Mouse (Mus musculus) MEL-GATA-1-ER (cell line): ENCODE data around the gene Acaca.
"Not testable (repeated sequence)": the region's sequence is repeated elsewhere in the genome, so short reads cannot be mapped to it uniquely, and the experiment has no call there.

Experiments
- DNase-seq: peaks from one replicate; pipeline ENCODE4 v3.0.0-alpha.2; 2012; ENCODE audit warnings: low read depth; ENCODE audit errors: extremely low read depth

The Acaca gene

DNA sequence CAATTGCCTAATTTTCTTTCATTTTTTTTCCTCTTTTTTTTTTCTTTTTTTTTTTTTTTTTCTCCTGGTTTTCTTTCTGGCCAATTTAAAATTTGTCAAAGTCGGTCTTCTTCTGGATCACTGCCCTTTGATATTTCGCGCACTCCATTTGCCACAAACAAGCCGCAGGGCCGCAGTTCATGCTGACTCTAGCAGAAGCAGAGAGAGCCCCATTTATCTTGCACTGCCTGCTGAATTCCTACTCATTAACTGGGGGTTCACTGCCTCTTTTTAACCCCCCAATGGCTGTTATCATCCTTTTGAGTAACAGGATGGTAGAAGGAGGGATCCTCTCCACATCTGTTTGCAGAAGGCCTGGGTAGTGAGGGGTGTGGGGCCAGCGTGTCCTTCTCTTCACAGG, 254.4 kb downstream of the Acaca start:
- DNase-seq: no peak

DNA sequence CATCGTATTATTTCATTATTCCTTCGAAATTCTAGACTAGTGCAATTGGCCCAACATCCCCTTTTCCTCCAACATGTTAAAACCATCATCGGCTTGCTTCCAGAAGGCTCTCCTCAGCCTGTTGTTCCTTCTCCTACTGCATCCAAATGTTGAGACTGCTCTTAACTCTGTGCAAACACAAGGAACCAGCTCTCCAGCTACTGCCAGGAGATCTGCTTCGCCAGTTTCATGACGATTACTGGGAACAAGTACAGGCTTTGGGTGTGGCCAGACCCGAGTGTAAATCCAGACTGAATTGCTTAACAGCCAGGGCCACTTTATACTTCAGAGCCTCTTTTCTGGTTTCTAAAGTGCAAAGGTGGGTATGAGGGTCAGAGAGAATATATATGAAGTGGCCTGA, 259.9 kb downstream of the Acaca start:
- DNase-seq: no peak

DNA sequence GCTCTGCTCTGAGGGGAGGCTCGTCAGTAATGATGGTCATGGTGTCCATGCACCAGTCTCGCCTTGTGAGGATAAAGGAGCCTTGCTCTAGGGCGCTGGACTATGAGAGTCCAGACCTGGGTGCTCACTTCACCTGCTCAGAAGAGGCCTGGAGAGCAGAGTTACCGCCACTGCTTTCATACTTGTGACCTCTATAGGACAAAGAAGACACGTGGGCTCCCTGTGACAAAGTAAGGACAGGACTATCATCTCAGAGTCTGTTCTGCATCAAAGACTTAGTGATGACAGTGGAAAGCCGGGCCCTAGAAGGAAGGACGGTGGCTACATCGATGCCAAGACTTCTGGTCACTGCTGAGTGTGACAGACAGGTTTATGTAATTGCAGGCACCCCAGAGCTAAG, 261.7 kb downstream of the Acaca start:
- no peak for DNase-seq

DNA sequence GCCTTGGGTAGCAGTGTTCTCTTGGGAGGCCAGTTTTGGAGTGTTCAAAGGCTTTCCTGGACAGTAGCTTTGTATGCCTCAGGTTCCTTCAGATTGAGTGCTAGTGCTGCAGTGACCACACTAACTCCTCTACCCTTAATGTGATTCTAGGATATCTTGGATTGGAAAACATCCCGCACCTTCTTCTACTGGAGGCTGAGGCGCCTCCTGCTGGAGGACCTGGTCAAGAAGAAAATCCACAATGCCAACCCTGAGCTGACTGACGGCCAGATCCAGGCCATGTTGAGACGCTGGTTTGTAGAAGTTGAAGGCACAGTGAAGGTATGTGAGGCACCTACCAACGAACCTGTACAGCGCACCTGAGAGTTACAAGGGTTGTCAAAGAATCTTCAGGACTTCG, 262.6 kb downstream of the Acaca start:
- not testable (repeated sequence) for DNase-seq

DNA sequence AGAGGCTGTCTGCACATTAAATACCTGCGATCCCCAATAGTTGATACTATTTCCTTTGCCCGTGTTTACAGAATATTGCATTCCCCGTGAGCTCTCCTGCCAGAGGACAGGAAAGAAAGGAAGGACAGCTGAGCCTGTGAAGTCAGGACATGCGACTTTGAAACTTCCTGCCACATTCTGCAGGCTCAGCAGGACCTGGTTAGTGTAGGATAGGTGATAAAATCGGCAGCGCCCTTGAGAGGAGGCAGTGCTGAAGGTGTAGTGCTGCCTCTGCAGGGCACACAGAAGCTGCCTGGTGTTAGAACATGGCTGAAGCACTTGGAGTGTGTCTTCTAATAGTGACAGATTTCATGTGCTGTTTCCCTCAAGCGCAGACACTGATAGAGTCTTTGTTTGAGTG, 264.1 kb downstream of the Acaca start:
- no peak for DNase-seq

DNA sequence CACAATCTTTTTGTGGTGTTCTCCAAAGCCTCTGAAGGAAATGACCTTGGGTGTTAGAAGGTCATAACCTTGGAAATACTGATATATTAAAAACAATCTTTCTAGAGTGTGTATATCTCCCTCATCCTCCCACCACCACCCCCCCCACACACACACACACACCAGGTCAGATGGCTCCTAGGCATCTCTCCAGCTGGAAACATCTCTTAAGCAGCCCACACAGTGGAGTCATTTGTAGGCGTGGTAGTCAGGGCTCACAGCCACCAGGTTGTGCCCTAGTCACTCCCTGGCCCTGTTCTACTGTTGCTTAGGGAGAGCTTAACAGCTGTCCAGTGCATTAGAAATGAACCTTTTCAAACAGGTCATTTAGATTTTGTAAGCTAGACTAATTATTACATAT, 265.5 kb downstream of the Acaca start:
- no peak for DNase-seq

DNA sequence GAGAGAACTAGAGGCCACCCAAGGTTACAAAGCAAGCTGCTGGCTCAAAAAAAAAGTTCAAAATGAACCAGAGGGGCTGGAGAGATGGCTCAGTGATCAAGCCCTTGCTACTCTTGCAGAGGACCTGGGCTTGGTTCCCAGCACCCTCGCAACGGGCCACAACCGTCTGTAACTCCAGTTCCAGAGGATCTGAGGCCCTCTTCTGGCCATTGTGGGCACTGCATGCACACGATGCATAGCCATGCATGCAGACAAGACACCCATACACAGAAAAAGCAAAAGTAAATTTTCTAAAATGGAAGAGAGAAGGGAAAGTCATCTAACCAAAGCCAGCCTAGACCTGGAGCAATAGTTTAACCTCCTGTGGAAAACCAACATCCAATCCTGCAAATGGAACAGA, 277.3 kb downstream of the Acaca start:
- no peak for DNase-seq

DNA sequence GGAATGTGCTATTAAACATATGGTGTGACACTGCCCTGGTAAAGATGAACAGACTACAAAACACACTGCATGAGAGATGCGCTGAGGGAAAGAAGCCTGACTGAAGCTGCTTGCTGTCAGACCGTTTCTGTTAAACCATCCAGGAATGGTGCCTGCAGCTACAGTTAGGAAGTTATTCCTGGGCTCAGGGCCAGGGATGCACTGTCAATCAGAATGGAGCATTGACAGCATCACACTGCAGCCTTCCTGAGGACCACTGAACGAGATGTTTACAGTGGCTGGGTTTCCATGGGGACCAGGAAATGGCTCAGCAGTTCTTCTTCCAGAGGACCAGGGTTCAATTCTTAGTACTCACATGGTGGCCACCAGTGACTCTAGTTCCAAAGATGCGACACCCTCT, 280.9 kb downstream of the Acaca start:
- DNase-seq: no peak

DNA sequence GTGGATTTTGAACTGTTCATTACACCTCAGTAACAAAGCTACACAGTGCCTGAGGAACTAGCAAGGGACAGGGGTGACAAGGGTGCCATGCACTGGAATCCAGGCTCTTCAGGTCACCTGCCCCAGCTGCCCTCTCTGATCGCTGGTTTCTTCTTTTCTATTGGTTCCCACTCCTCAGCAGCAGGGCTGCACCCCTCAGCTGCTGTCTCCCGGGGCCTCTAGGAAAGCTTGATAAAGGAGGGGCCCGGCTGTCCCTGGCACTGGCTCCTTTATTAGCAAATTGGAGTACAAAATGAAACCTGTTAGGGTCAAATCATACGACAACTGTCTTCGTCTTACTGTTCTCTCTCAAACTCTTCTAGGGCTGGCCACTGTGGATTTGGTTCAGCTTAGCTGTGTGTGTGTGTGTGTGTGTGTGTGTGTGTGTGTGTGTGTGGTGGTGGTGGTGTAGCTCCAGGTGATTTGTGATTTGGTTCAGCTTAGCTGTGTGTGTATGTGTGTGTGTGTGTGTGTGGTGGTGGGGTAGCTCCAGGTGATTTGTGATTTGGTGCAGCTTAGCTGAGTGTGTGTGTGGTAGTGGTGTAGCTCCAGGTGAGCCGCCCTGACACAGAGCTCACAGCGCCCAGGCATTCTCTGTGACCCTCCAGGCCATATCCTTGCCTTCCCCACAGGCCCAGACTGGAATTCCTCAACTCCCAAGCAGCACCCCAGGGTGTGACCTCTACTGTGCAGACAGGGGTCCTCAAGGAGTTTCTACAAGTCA, 281.6 kb downstream of the Acaca start:
- DNase-seq: no peak

DNA sequence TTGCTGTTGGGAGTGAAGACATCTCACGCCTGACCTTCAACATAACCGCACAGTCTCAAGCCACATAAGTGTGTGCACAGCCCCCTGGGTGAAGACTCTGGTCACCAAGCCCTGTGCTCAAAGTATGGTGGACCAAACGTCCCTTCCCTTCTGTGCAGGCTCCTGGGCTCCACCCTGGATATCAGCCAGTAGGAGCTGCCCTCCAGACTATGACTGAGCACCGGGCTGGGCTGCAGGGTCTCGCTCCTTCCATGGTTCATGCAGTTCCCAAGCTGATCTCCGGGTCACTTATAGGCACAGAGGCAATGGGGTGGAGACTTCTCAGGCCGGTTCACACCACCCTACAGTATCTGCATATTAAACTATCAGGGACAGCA, 282.2 kb downstream of the Acaca start:
- no peak for DNase-seq

DNA sequence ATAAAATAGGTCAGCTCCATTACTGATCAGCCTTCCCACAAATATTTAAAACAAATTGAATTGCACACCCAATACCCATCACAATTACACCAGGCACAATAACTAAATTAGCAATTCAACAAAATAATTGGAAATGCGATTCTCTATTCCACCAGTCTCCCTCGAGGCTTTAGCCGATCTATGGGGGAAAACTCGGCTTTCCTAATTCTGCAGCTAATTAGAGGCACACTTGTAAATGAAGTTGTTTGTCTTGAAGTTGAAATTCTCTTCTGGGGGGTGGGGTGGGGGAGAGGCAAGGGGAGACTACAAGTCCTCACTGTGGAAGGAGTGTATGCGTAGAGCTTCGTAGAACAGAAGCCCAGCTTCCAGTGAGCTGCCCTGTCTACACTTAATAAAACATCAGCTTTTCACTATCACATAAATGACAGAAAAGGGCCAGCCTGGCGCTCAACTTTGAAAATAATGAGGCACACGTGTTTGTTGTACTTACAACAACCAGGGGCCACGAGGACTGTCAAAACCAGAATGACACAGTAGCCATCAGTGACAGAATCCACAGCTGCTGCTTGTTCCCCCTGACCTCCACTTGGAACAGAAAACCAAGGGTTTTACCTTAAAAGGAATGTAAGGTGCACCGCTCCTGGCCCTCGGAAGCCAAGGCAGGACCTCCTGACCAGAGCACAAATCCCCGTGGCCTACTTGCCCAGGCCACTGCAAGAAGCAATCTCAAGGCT, 282.9 kb downstream of the Acaca start:
- no peak for DNase-seq

DNA sequence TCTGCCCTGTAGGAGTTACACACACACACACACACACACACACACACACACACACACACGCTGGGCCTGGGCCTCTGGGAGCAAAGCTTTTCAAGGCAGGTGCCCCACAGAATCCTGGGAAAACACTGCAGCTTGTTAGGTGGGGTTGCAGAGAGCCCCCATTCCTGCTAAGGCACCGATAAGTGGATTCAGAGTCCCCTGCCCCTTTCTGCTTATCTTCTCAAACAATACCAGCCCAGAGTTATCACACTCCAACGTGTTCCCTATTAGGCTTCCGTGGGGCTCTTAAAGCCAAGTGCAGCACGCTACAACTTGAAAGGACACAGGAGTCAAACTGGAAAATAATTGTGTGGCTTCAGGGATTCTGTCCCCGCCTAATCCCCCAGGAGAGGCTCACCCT, 283.6 kb downstream of the Acaca start:
- peak; percentile 76 for DNase-seq

DNA sequence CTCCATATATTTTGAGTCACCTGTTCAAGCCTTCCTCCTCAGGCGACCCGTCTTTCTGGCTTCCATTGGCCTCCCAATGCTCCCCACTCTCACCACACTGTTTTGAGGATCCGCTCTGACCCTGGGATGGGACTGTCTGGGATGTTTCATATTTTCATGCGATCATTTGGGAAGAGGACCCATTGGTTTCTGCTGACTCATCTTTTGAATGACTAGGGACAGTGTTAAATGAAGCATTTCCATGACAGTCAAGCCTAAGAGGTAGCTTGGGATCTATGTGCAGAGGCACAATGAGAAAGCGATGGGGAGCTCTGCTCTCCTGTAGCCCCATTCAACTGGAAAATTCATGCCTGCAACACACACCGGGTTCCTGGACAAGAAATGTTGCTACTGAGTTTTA, 291.3 kb downstream of the Acaca start:
- no peak for DNase-seq

DNA sequence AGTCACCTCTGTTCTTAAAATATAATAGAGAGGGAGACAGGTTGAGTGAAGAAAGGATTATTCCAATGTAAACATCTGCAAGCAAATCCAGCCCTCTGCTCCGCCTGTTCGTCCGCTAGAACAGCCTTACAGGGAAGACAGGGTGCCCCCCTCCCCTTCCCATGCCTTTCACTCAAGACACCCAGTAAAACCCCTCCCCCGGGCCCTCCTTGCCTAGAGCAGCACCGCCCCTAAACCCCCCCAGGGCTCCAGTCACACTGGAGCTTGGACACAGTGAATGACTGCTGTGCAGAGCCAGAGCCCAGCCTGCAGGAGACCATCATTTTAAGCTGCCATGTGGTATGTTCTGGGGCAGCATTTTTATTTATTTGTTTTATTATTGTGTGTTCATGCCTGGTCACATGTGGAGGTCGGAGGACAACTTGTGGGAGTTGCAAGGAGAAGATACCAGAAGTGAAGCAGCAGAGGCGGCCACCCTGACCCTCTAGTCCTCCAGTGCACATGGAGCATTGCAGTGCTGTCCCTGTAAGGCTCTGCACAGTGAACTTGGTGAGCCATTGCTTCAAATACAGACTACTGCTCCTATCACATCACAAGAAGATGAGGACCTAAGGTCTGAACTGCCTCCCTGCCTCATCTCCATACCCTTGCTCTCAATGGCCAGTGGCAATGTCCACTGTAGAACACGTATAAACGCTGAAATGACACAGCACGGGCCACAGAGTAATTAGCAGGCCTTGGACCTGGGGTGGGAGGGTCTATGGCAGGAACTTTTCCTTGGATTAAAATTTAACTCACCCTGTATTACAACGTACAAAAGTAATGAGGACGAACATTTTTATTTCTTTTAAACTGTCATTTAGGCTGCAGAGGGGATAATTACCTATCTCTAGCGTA, 296.5 kb downstream of the Acaca start:
- no peak for DNase-seq

DNA sequence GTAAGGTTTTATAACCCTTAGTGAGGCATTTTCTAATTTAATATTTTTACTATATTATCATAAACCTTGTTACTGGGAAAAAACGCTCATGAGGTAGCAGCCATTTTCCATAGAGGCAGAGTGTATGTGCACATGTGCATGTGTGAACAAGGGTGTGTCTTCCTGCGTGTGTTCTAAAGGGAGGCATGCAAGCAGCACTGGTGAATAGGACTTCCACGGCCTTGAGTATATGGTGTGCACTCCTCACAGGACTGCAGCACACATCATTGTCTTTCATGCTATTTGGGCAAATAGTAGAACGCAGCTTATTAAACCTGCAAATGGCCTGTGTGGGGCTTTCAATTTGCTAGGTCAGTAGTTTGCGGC, 297.1 kb downstream of the Acaca start:
- no peak for DNase-seq

DNA sequence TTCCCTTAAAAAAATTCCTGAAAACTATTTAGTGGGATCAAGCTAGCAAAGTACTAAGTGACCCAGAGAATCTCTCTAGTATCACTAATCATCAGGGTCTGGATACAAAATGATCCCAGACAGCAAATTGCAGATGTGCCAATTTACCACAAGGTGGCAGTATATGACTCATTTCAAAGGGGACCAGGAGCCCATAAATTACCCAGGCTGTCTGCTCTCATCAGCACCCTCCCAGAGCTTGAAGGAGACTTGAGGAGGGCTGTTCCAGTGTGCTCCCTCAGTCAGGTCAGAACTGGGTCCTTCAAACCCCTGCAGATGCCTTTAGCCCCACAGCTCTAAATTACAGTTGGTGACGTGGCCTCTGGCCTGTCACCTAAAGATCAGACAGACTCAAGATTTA, 300.1 kb downstream of the Acaca start:
- peak; percentile 46 for DNase-seq

DNA sequence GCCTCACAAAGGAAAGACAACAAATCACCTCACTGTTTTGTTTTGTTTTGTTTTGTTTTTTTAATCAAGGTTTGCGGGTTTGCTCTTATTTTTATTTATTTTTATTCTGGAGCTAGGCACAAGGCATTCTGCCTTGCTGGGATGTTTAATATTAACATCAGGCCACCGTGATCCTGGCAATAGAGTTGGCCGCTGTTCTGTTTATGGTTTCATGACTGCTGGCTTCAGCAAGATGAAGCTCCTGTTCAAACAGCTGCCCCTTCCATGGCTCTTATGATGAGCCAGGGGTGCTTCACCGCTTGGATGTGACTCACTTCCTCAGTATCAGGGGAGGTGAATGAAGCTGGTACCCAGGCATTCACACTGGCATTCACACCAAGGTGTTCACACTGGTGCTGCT, 300.9 kb downstream of the Acaca start:
- DNase-seq: no peak

DNA sequence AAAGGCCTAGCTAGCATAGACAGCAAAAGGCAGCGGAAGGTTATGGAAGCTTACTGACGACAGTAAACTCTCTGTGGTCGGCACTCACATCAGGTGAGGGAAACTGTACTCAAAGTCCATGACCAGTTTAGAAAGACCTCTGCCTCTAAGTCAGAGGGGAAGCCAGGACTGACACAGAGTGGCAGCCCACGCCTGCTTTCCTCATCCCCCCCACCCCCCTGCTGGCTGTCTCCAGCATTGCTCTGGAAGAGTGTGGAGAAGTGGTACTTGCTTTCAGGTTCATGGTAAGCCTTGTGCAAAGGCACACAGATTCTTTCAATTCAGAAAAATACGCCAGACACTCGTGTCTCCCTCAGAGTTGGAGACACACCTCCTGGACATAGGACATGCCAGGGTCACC, 305.4 kb downstream of the Acaca start:
- DNase-seq: no peak

DNA sequence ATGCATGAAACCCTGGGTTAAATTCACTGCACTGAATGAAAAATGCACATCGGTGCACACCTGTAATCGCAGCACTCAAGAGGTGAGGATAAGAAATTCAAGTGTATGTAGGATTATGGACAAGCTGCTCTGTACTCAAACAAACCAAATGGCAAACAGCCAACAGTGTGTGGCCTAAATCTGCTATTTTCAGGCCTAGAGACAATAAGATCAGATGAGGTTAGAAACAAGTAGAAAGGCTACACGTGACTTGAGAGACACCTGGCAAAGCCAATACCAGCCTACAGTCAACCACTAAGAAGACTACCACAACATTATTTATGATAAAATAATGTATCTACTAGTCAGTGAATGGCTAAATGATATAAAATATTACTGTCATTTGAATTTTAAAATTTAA, 310.9 kb downstream of the Acaca start:
- DNase-seq: no peak

DNA sequence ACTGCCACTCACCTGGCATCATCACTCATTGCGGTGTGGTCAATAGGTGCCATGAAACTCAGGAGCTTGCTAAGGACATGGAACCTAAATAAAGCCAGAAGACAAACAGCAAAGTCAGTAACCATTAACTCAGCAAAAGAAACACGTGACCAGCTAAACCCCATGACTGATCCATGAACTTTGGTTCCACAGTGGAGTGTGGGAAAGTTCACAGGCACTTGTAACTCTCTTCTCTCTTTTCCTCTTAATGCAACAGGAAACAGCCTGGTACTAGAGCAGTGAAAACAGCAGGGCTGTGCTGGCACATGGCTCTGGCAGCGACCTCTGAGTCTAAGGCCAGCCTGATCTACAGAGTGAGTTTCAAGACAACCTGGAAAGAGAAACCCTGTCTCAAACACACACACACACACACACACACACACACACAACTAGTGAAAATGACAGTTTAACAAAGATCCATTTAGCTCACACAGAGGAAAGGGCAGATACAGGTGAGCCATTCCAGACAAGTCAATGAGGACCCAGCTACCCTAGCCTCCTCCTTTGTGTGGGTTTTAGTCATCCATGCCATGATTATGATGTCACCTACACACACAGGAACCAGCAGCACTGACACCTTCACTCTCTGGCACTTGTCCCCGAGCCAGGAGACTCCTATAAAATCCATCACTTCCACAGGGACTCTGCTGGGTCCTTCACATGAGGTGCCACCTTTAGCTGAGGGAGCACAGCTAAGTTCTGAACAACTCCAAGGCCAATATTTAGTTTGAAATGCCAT, 313.3 kb downstream of the Acaca start:
- no peak for DNase-seq
